Comparison of ENCODE assay signal across 18 mouse cellular contexts in genomic region chr3:135045769-135046277, GRCm38 (mm10).
"Had no signal": no experiment of that assay in that cellular context is flagged by ENCODE, and none has a peak within 500 bp of the region (broad histone marks: within the 10 kb centered on the region; RNA-seq: fewer than 3 reads in every experiment).

No protein-coding gene starts in this region.

- H3K27me3 ChIP-seq: liver, embryonic 13.5 days; midbrain, embryonic 13.5 days; neural tube, embryonic 13.5 days; stomach, embryonic 15.5 days had no signal

- H3K4me3 ChIP-seq: left cerebral cortex, adult 2 months; liver, embryonic 13.5 days; midbrain, embryonic 10.5 days; midbrain, embryonic 13.5 days; myocyte; neural tube, embryonic 13.5 days; stomach, embryonic 15.5 days had no signal

- H3K4me1 ChIP-seq: liver, embryonic 13.5 days; midbrain, embryonic 10.5 days; midbrain, embryonic 13.5 days; neural tube, embryonic 13.5 days; stomach, embryonic 15.5 days had no signal

- H3K4me2 ChIP-seq: liver, embryonic 13.5 days; midbrain, embryonic 13.5 days; neural tube, embryonic 13.5 days; stomach, embryonic 15.5 days had no signal

- DNase-seq: kidney, adult 8-10 months; kidney, postnatal 25 days; layer of hippocampus, postnatal 36 days; liver, embryonic 13.5 days; lung, adult 2 months; retina, postnatal 1 day; right cerebral cortex, postnatal 25 days; spleen, adult 18-20 months; thymus, postnatal 25 days had no signal

- H3K9ac ChIP-seq: liver, embryonic 13.5 days; midbrain, embryonic 13.5 days; neural tube, embryonic 13.5 days; stomach, embryonic 15.5 days had no signal

- H3K36me3 ChIP-seq: liver, embryonic 13.5 days; midbrain, embryonic 10.5 days; midbrain, embryonic 13.5 days; neural tube, embryonic 13.5 days; stomach, embryonic 15.5 days had no signal

- H3K9me3 ChIP-seq: liver, embryonic 13.5 days; midbrain, embryonic 10.5 days; midbrain, embryonic 13.5 days; neural tube, embryonic 13.5 days; stomach, embryonic 15.5 days had no signal

- H3K27ac ChIP-seq: left cerebral cortex, adult 2 months; liver, embryonic 13.5 days; macrophage; midbrain, embryonic 10.5 days; midbrain, embryonic 13.5 days; neural tube, embryonic 13.5 days; stomach, embryonic 15.5 days had no signal

- ATAC-seq: intestine, embryonic 16.5 days; midbrain, embryonic 13.5 days; midbrain, embryonic 16.5 days had no signal
